ENCODE assay signal across 17 mouse cellular contexts in genomic region chr2:92913295-92913694, GRCm38 (mm10). TPM values are rescaled to one million over a fixed set of nuclear protein-coding genes. Genes with fewer than 3 reads are reported as not detected.
DNase-seq lines count a peak whose midpoint lies in the region; ATAC-seq and TF ChIP-seq lines count a peak whose summit lies in the region.
"Had no signal": no experiment of that assay in that cellular context is flagged by ENCODE, and none has a peak within 500 bp of the region (broad histone marks: within the 10 kb centered on the region; RNA-seq: fewer than 3 reads in every experiment).

No protein-coding gene starts in this region.

- no peak for TF ChIP-seq EP300 in stomach, postnatal 0 days (optimal IDR thresholded peaks at IDR 0.05)

- no peak overlapping the region for H3K9ac ChIP-seq in hindbrain, embryonic 12.5 days
- peak overlapping the region; percentile 31; the same call in 1 of the 2 replicates for H3K9ac ChIP-seq in midbrain, embryonic 16.5 days (ENCODE audit: low read depth, low read length)
- no peak overlapping the region for H3K9ac ChIP-seq in stomach, postnatal 0 days (ENCODE audit: low read length)
- H3K9ac ChIP-seq: liver, postnatal 0 days had no signal

- peak overlapping the region; percentile 40; the same call in 1 of the 2 replicates for H3K27ac ChIP-seq in hindbrain, embryonic 12.5 days
- peak overlapping the region; percentile 29 for H3K27ac ChIP-seq in midbrain, embryonic 16.5 days (ENCODE audit: low read length)
- no peak overlapping the region for H3K27ac ChIP-seq in stomach, postnatal 0 days (replicated peaks)
- H3K27ac ChIP-seq: heart, adult 2 months had no signal

- H3K4me3 ChIP-seq in megakaryocyte, embryonic 14.5 days (replicated peaks) = peak overlapping the region; percentile 68
- H3K4me3 ChIP-seq in hindbrain, embryonic 12.5 days = no peak overlapping the region
- H3K4me3 ChIP-seq in midbrain, embryonic 16.5 days (ENCODE audit: low read depth, low read length) = no peak overlapping the region
- no peak overlapping the region for H3K4me3 ChIP-seq in stomach, postnatal 0 days (ENCODE audit: low read depth, low read length)
- H3K4me3 ChIP-seq: heart, adult 2 months had no signal

- peaks cover 11% of the 10 kb centered on the region for H3K9me3 ChIP-seq in megakaryocyte, embryonic 14.5 days
- H3K9me3 ChIP-seq in hindbrain, embryonic 12.5 days (replicated peaks) = no peaks in the 10 kb centered on the region
- no peaks in the 10 kb centered on the region for H3K9me3 ChIP-seq in midbrain, embryonic 16.5 days (replicated peaks; ENCODE audit: control insufficient read depth, low read length, poor library complexity, severe bottlenecking)
- no peaks in the 10 kb centered on the region for H3K9me3 ChIP-seq in stomach, postnatal 0 days (ENCODE audit: control insufficient read depth, low read length)

- ATAC-seq in megakaryocyte, adult 5-6 weeks (ENCODE audit: poor library complexity, severe bottlenecking) = no peak
- ATAC-seq in hematopoietic stem cell, adult 5-6 weeks (replicated peaks in 1 of 2; ENCODE audit: insufficient read depth in 1 of 2, low FRiP score in 2 of 2, low TSS enrichment in 1 of 2, low read depth in 1 of 2, poor library complexity in 2 of 2, severe bottlenecking in 2 of 2) = peak; percentile 71 to 74
- ATAC-seq in hindbrain, embryonic 12.5 days (ENCODE audit: low FRiP score) = no peak
- ATAC-seq in midbrain, embryonic 16.5 days = no peak
- no peak for ATAC-seq in stomach, postnatal 0 days (ENCODE audit: low FRiP score, low TSS enrichment)
- ATAC-seq: liver, postnatal 0 days had no signal

- 8% methylated on average over 9 of the region's 9 CpGs for WGBS in hindbrain, embryonic 12.5 days
- WGBS in midbrain, embryonic 16.5 days = 11% methylated on average over 9 of the region's 9 CpGs
- WGBS in stomach, postnatal 0 days = 18% methylated on average over 9 of the region's 9 CpGs

- H3K36me3 ChIP-seq in megakaryocyte, embryonic 14.5 days (replicated peaks; ENCODE audit: low read length) = peaks cover 20% of the 10 kb centered on the region
- no peaks in the 10 kb centered on the region for H3K36me3 ChIP-seq in hindbrain, embryonic 12.5 days
- H3K36me3 ChIP-seq in midbrain, embryonic 16.5 days (ENCODE audit: control insufficient read depth, insufficient read depth, low read length) = no peaks in the 10 kb centered on the region
- no peaks in the 10 kb centered on the region for H3K36me3 ChIP-seq in stomach, postnatal 0 days (ENCODE audit: control insufficient read depth, insufficient read depth, low read length)

- peaks cover 78% of the 10 kb centered on the region for H3K4me1 ChIP-seq in megakaryocyte, embryonic 14.5 days
- peaks cover 59% of the 10 kb centered on the region for H3K4me1 ChIP-seq in hindbrain, embryonic 12.5 days
- H3K4me1 ChIP-seq in midbrain, embryonic 16.5 days (ENCODE audit: control insufficient read depth, insufficient read depth, low read length) = peaks cover 53% of the 10 kb centered on the region
- no peaks in the 10 kb centered on the region; the same call in 1 of the 2 replicates for H3K4me1 ChIP-seq in stomach, postnatal 0 days (replicated peaks; ENCODE audit: control insufficient read depth, insufficient read depth)

- DNase-seq in stomach, postnatal 0 days (ENCODE audit: low spot score) = no peak
- no peak for DNase-seq in frontal cortex, postnatal 10 days (ENCODE audit: low spot score in 2 of 2)
- DNase-seq in right cerebral cortex, postnatal 10 days (ENCODE audit: low spot score in 2 of 2) = no peak
- DNase-seq: adrenal gland, postnatal 25 days; cerebellum, adult 8-10 months; gastrocnemius, postnatal 14 days; heart, adult 2 months; kidney, adult 2 months; kidney, postnatal 4 days; liver, postnatal 0 days; lung, postnatal 14 days had no signal

- no peak overlapping the region for H3K4me2 ChIP-seq in hindbrain, embryonic 12.5 days (replicated peaks)
- peak overlapping the region; percentile 3 for H3K4me2 ChIP-seq in midbrain, embryonic 16.5 days (ENCODE audit: low read length)
- H3K4me2 ChIP-seq in stomach, postnatal 0 days (replicated peaks; ENCODE audit: low read depth) = no peak overlapping the region

- peaks cover 57% of the 10 kb centered on the region for H3K27me3 ChIP-seq in megakaryocyte, embryonic 14.5 days (replicated peaks)
- peaks cover 14% of the 10 kb centered on the region for H3K27me3 ChIP-seq in hindbrain, embryonic 12.5 days
- H3K27me3 ChIP-seq in midbrain, embryonic 16.5 days (ENCODE audit: control insufficient read depth, insufficient read depth, low read depth, low read length) = no peaks in the 10 kb centered on the region
- H3K27me3 ChIP-seq in stomach, postnatal 0 days (ENCODE audit: control insufficient read depth, insufficient read depth, low read length) = no peaks in the 10 kb centered on the region

- TF ChIP-seq CTCF in stomach, postnatal 0 days (IDR thresholded peaks at IDR 0.05; ENCODE audit: low read depth) = no peak

RNA-seq across cellular contexts. Expression of gene Syt13, which starts 1.6 kb away (rescaled TPM):
- 39.6 and 41.0 TPM in 2 replicates for polyA plus RNA-seq in megakaryocyte, embryonic 14.5 days (2012; ENCODE audit: insufficient read depth, low replicate concordance)
- total RNA-seq in megakaryocyte, adult 5-6 weeks (2015) = not detected in 2 replicates
- not detected in 2 replicates for total RNA-seq in megakaryocyte, adult 5-6 weeks (2017)
- not detected in 2 replicates for total RNA-seq in hematopoietic stem cell, adult 5-6 weeks (2017)
- polyA plus RNA-seq in hindbrain, embryonic 12.5 days (2016; fragmentation: Nextera tagmentation; extraction: Ambion mirVana) = 32.7 and 34.2 TPM in 2 replicates
- 112 and 145 TPM in 2 replicates for polyA plus RNA-seq in midbrain, embryonic 16.5 days (2015; fragmentation: Nextera tagmentation; extraction: Ambion mirVana)
- polyA plus RNA-seq in stomach, postnatal 0 days (2015; fragmentation: Nextera tagmentation; extraction: Ambion mirVana) = 4.1 and 5.0 TPM in 2 replicates
- total RNA-seq: monocyte, adult 5-6 weeks had no signal

Comparison
In these comparisons a context has a peak if more than half of its experiments do, and no peak if none do; other contexts are left out.
1. ATAC-seq: peak in hematopoietic stem cell, adult 5-6 weeks (2 of 2); none in megakaryocyte, adult 5-6 weeks (single experiment), hindbrain, embryonic 12.5 days (single experiment), midbrain, embryonic 16.5 days (single experiment) and stomach, postnatal 0 days (single experiment).